Mouse (Mus musculus) neutrophil, adult 5-6 weeks (primary cell): Measurements from ENCODE around the gene Reps2. TPM values are rescaled to one million over a fixed set of nuclear protein-coding genes. Genes with fewer than 3 reads are reported as not detected.

ENCODE experiments used
- ATAC-seq: fragments of 151-379, 151-347 bp; 2 replicates; pipeline ENCODE4 v1.8.0; 2017; ENCODE audit warnings: mild to moderate bottlenecking, moderate TSS enrichment; ENCODE audit not compliant: insufficient number of reproducible peaks, poor library complexity, low FRiP score, severe bottlenecking; ENCODE audit errors: extremely low read depth
- total RNA-seq: library from RNA; stranded (forward); fragments of 200-1000 nt; gene quantifications from 2 replicates; pipeline ENCODE4 v1.2.3, GENCODE M21; 2017

Gene Reps2
- total RNA-seq, 1 experiment from 2014 or later, result 1.0 TPM

GRCm38 (mm10) chrX:162419431-162419830 is 224.0 kb downstream of the Reps2 start:
- no peak for ATAC-seq

GRCm38 (mm10) chrX:162413124-162413523 is 230.3 kb downstream of the Reps2 start:
- no peak for ATAC-seq

DNA sequence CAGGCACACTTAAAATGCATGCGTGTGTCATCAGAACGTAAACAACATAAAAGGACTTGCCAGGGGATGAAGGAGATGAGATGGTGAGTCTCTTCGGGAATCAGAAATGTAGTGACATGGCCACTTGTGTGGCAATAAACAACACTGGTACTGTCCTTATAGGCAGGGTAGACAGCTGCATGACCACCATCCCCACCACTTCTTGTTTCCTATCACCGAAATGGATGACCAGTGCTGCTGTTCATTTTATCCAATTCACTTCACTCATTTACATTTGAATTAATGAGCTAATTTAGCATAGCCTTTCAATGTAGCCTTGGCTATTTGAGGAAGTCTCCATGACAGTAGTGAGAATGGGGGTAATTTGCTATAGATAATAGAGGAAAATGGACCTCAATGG is 236.2 kb downstream of the Reps2 start:
- no peak for ATAC-seq

GRCm38 (mm10) chrX:162402487-162402886 is 241.0 kb downstream of the Reps2 start:
- ATAC-seq, result no peak

DNA sequence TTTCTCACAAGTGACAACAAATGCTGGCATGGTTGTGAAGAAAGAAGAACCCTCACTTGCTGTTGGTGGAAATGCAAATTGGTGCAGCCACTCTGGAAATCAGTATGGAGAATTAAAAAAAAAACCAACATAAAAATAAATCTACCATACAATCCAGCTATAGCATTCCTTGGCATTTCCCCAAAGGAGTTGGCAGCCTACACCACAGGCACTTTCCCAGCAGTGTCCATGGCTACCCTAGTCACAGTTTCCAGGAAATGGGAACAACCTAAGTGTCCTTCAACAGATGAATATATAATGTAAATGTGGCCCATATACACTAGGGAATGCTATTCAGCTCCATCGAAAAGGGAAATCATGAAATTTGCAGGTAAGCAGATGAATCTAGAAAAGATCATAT is 262.7 kb downstream of the Reps2 start:
- no peak for ATAC-seq

GRCm38 (mm10) chrX:162363206-162363605 is 280.2 kb downstream of the Reps2 start:
- no peak for ATAC-seq

Other genes with a start within 250 kb of the Reps2 start
- 61.6 and 69.9 TPM in 2 replicates for gene Rbbp7, start 116.8 kb upstream of the Reps2 start, total RNA-seq
- 37.2 and 37.4 TPM in 2 replicates for gene Txlng, start 185.8 kb upstream of the Reps2 start, total RNA-seq
- 66.9 and 75.7 TPM in 2 replicates for gene Syap1, start 244.8 kb upstream of the Reps2 start, total RNA-seq